Mouse (Mus musculus) common myeloid progenitor, adult 5-6 weeks (primary cell): Measurements from ENCODE around the gene Itga4. TPM values are rescaled to one million over a fixed set of nuclear protein-coding genes. Genes with fewer than 3 reads are reported as not detected.

ENCODE experiments used
- ATAC-seq: replicated peaks from 2 replicates; pipeline ENCODE4 v1.8.0; 2016; ENCODE audit warnings: low read depth, mild to moderate bottlenecking, moderate TSS enrichment, inconsistent platforms; ENCODE audit not compliant: poor library complexity, severe bottlenecking
- total RNA-seq: library from RNA; stranded (forward); fragments of 200-1000, 187-1606 nt; gene quantifications from 2 replicates; pipeline ENCODE4 v1.2.3, GENCODE M21; 2017

The Itga4 gene
- total RNA-seq, 1 experiment from 2014 or later: 192 TPM

DNA sequence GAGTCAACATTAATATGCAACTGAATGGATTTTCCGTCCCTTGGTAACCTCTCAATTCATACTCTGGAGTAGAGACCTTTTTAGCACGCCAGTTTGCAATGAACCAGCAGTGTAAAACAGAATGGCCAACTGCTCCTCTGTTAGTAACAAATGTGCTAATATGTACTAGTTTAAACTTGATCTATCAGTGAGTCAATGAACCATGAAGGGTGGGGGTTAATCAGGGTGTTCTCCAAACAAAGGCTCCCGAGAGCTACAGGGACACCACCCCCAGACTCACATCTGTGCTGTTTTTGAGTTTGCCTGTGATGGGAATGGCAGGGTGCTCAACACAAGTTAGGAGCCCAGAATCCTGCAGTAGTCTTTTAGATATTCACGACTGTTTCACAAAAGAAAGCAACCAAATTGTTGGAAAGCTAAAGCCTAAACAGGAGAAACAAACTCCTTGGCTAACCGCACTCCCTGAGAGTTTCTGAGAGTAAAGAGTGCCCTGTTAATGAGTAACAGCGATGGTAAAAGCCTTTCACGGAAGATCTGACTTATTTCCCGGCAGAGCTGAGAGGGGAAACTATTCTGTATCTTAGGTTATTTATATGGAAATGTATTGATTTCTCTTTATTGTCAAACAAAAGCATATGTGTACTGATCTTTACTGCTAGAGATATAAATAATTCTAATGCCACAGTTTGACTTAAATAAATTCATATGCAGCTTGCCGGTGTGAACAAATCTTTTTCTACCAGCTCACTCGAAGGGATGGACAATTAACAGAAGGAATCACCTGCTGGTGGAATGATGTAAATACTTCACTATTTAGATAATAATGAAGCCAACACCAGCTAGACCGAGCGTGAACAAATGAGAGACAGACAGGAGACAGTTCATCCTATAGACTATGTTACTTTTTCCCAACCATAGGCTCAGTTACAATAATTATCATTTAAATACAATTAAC, 124.1 kb downstream of the Itga4 start:
- ATAC-seq: no peak

Other genes with a start within 250 kb of the Itga4 start
- gene Neurod1, start 201.3 kb downstream of the Itga4 start, total RNA-seq: not detected in 2 replicates
- 6.3 and 10.5 TPM in 2 replicates for gene Cerkl, start 201.4 kb downstream of the Itga4 start, total RNA-seq